Mouse (Mus musculus) cortical plate, adult 2 months (tissue): ENCODE results near the gene Fam49a.

Experiments
- CTCF ChIP-seq: fragments of 200-500 bp; IDR thresholded peaks from 2 replicates; pipeline ENCODE4 v1.5.1; 2011; ENCODE audit warnings: mild to moderate bottlenecking, control low read depth, low read length; ENCODE audit not compliant: insufficient read depth; ENCODE audit errors: extremely low read depth
- POLR2A ChIP-seq: fragments of 200-500 bp; IDR thresholded peaks from 2 replicates; pipeline ENCODE4 v1.6.1; 2011; ENCODE audit warnings: mild to moderate bottlenecking, low read length, control low read depth; ENCODE audit not compliant: insufficient read depth; ENCODE audit errors: extremely low read depth

GRCm38 (mm10) chr12:12334486-12334885 lies 72.5 kb downstream of the Fam49a start:
- TF ChIP-seq CTCF (no peak), POLR2A (no peak)
